Mouse (Mus musculus) gastrocnemius, postnatal 4 days (tissue): Measurements from ENCODE around the gene 1700057G04Rik. TPM values are rescaled to one million over a fixed set of nuclear protein-coding genes. Genes with fewer than 3 reads are reported as not detected.

ENCODE experiments used
- DNase-seq, 2 experiments: peaks; one replicate each; pipeline ENCODE4 v3.0.0; 2021 to 2022; ENCODE audit warnings: low spot score in 2 of 2, mixed read lengths in 2 of 2
- long read RNA-seq, 2 experiments: library from polyadenylated mRNA; stranded (forward); transcript quantifications; one replicate each; pipeline ENCODE4 v2.0.0; 2021
- total RNA-seq, 2 experiments: library from RNA; stranded (reverse); gene quantifications; 2 replicates each; pipeline ENCODE4 v1.2.3; 2021

The 1700057G04Rik gene
- not detected for total RNA-seq
- long read RNA-seq, experiment 1 = 0 reads
- long read RNA-seq, experiment 2 = 0 reads

- no peak for DNase-seq
These were observed at the start of gene 1700057G04Rik for GRCm38 (mm10) chr9:92309077-92309476. Gene 1700057G04Rik, plus strand, starts transcription at chr9:92309377.

DNA sequence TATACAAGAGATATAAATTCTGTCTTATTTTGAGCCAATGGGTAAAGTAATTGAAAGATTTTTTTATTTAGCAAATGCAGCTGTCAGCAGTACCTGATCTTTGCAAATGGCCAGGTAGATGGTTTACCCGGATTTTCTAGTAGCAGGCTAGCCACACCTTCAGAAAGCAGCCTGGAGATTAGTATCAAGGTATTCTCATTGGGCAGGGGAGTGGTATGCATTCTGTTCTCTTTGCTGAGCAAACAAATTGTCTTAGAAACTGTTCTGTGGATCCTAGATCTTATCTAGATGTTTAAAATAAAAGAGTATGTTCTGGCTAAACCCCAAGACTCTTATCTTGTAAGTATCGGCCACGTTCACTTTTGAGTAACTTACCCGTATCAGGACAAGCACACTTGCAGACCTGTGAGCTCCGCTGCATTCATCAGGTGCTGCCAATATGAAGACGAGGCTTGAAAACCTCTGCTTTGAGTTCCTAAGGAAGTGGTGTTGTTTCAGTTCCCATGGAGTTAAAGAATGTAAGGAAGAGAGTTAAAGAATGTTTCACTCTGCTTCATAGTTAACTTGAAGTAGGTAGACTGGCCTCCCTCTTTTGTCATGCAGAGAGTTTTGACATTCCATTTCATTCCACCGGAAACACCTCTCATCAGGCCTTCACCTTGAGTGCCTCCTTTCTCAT lies 48.6 kb upstream of the 1700057G04Rik start:
- no peak for DNase-seq

DNA sequence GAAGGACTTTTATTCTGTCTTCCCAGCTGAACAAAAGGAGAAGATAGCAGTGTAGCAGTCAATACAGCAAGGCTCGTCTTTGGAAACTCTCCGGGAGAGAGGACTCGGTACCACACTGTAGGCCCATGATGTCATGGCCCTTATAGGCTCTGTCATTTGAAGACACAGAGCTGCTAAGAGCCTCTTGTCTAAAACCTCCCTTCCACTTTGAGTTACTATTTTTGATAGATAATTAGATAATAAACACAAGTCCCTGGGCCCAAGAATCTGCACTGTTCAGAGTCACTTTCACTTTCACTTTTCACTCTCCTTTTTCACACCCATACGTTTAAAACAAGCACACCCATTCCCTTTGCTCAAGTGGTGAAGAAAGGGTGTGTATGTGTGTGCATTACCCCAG lies 43.5 kb upstream of the 1700057G04Rik start:
- DNase-seq = no peak

DNA sequence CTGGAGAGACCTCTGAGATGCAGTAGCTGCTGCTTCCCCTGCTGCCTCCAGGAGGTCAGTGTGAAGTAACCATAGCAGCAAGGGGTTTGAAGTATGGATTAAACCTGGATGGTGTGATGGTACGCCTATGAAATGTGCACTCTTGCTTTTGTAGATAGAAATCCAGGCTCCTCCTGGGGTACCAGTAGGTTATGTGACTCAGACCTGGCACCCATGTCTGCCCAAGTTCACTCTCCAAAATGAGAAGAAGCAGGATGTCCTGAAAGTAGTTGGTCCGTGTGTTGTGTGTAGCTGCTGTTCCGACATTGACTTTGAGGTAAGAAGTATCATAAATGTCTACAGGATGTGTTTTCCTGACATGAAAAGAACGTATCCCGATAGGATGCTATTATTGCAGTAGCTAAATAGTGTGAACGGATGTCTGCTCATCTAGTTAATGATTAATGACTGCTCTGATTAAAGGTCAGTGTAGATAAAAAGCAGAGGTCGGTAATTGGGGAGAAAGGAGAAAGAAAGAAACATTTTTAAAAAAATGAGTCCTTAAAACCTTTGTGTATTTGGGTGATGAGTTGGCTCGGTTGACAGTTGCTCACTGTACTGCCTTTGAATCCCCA lies 42.5 kb upstream of the 1700057G04Rik start:
- DNase-seq = no peak

GRCm38 (mm10) chr9:92267732-92268131 lies 41.4 kb upstream of the 1700057G04Rik start:
- no peak for DNase-seq

- no peak for DNase-seq
These were observed 39.3 kb upstream of the 1700057G04Rik start for GRCm38 (mm10) chr9:92269829-92270404.

- peak; percentile 46 to 80 for DNase-seq
These were observed 38.2 kb upstream of the 1700057G04Rik start for GRCm38 (mm10) chr9:92270927-92271326.

GRCm38 (mm10) chr9:92272650-92273049 lies 36.5 kb upstream of the 1700057G04Rik start:
- no peak for DNase-seq

DNA sequence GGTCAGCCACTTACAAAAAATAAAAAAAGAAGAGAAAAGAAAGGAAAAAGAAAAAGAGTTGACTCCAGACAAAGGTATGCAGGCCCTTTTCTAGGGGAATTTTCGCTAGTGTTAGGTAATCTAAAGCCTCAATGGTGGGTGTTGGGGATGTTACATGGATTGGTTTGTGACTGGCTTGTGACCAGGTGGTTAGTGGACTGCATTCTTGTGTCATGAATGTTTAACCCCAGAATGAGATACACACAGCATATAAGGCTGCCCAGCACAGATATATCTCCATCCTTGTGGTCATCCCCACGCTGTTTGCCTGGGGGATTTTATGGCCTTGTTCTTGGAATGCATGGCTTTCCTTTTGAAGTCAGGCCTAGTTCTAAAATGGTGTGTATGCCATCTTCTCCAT lies 35.9 kb upstream of the 1700057G04Rik start:
- DNase-seq = no peak

- DNase-seq = no peak
These were observed 35.0 kb upstream of the 1700057G04Rik start for GRCm38 (mm10) chr9:92273956-92274762.

- no peak for DNase-seq
These were observed 33.5 kb upstream of the 1700057G04Rik start, which contains the start of gene Plscr2 for GRCm38 (mm10) chr9:92275486-92276207. Gene Plscr2, plus strand, starts transcription at chr9:92275602.

GRCm38 (mm10) chr9:92276360-92276759 lies 32.8 kb upstream of the 1700057G04Rik start:
- DNase-seq = no peak

- DNase-seq = no peak
These were observed 29.1 kb upstream of the 1700057G04Rik start for GRCm38 (mm10) chr9:92280048-92280447.

DNA sequence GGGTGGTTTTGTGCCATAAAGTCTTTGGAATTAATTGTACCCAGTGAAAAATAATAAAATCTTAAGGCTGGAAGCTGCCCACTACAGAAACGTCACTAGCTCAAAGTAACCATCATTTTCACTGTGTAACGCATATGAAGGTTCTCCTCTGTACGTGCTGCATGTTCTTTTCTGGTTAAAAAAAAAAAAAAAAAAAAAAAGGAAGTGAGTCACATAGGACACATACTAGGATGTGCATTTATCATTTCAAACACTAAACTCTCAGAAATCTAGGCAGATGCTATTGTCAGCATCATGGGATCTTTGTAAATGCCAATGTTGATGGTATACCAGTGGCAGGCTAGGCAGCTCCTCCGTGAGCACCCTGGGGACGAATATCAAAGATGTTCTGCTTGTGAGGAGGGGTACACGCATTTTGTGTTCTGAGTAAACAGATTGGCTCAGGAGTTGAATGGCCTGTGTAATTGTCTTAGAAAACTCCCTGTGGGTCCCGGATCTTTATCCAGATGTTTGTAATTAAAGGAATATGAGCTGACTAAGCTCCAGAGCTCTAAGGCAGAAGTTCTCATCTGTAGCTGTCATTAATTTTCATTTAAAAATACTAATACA lies 26.5 kb upstream of the 1700057G04Rik start:
- DNase-seq = no peak

DNA sequence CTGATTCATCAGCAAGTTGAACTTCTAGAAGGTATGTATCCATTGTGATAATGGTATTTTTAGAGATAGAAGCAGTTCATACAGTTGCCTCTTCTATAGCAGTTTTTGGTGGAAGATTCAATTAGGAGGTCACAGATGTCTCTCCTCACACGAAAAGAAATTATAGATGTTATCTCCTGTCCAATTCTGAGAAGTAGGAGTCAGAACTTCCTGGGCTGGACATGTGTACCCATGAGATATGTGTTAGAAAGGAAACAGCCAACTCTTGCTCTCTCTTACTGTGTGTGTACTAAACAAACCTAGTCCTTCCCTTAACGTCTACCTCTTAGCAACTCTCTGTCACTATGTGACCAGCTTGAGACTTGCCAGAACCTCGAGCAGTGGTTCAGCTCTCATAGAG lies 19.5 kb upstream of the 1700057G04Rik start:
- no peak for DNase-seq

GRCm38 (mm10) chr9:92292169-92292568 lies 17.0 kb upstream of the 1700057G04Rik start:
- no peak for DNase-seq

DNA sequence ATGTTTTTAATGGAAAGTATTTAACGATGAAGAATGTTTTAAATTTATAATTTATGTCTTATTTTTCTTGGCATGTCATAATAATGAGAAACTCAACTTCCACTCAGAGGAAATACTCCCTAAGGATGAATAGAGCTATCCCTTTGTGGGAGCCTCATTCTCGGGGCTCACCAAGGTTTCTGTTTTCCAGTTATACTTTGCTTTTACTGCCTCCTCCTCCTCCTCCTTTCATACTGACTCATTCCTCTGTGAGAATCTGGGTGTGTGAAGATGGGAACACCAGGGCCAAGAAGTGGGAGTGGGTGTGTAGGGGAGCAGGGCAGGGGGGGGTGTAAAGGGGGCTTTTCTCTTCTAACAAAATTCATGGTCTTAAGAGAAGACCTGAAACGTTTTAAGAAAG lies 16.3 kb upstream of the 1700057G04Rik start:
- DNase-seq = no peak

- DNase-seq = no peak
These were observed 15.3 kb upstream of the 1700057G04Rik start for GRCm38 (mm10) chr9:92293560-92294548.

DNA sequence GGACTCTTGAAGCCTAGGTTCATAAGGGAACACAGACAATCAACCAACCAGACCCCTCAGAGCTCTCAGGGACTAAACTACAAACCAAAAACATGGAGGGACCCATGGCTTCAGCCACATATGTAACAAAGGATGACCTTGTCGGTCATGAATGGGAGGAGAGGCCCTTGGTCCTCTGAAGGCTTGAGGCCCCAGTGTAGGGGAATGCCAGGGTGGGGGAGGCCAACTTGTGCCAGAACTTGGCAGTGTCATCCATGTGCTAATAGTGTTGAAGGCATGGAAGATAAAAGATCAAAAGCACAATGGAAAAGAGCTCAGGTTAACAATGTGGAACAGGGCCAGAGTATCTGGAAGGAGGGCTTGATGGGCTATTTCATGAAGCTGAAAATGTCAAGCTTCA lies 10.9 kb upstream of the 1700057G04Rik start:
- no peak for DNase-seq
